Mouse (Mus musculus): ENCODE results near the gene Acvr1. TPM values are rescaled to one million over a fixed set of nuclear protein-coding genes. Genes with fewer than 3 reads are reported as not detected.

Gene Acvr1
- polyA plus RNA-seq, 1 experiment from 2014 or later: 9.4 TPM

DNA sequence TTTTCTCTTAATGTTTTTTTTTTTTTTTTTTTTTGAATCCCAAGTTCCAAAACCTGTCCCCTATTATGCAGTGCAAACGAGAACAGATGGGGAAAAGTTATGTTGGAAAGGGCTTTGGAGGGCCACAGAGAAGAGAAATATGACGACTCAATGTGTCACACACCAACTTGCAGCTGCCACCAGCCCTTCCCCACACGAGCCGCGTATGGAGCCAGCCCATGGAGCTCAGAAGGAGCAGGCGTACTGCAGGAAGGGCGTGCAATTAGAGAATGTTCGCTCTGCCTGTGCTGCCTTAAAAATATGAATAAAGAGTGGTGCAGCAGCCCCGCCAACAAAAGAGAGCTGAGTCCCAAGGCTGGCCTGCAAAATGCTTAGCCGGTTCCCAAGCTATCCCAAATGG, 19.4 kb upstream of the Acvr1 start:
- no peak overlapping the region for H3K27ac ChIP-seq
- WGBS: 79% methylated on average over 10 of the region's 10 CpGs

DNA sequence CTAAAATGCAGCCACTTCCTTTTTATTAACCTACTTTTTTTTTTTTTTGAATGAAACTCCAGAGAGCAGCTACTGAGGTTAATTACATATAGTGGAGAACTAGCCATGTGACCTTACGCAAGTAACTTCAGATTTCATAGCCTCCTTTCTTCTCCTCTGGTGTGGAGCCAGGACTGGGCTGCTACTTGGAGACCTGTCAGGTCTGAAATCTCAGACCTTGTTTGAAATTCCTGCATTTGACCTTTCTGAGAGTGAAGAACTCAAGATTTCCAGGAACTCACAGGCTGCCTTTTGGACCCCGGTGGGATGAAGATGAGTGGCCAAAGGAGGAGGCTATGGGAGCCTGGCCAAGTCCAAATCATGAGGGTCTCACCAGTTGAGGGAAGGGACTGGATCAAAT, 7.2 kb upstream of the Acvr1 start:
- peaks cover under 1% of the 10 kb centered on the region; the same call in 1 of the 2 replicates for H3K4me1 ChIP-seq
- no peak overlapping the region for H3K4me3 ChIP-seq
- H3K27me3 ChIP-seq (ENCODE audit: insufficient read depth, poor library complexity, severe bottlenecking): no peaks in the 10 kb centered on the region
- H3K27ac ChIP-seq: no peak overlapping the region
- DNase-seq (ENCODE audit: low spot score): no peak
- no peaks in the 10 kb centered on the region for H3K36me3 ChIP-seq
- 87% methylated on average over 2 of the region's 2 CpGs for WGBS
- no peaks in the 10 kb centered on the region for H3K9me3 ChIP-seq

More for the DNA sequence above, 19.4 kb upstream of the Acvr1 start:
- peaks cover 21% of the 10 kb centered on the region for H3K4me1 ChIP-seq
- H3K36me3 ChIP-seq: no peaks in the 10 kb centered on the region
- no peak overlapping the region for H3K4me3 ChIP-seq
- no peaks in the 10 kb centered on the region for H3K27me3 ChIP-seq (ENCODE audit: insufficient read depth, poor library complexity, severe bottlenecking)
- no peak for DNase-seq (ENCODE audit: low spot score)
- no peaks in the 10 kb centered on the region for H3K9me3 ChIP-seq

DNA sequence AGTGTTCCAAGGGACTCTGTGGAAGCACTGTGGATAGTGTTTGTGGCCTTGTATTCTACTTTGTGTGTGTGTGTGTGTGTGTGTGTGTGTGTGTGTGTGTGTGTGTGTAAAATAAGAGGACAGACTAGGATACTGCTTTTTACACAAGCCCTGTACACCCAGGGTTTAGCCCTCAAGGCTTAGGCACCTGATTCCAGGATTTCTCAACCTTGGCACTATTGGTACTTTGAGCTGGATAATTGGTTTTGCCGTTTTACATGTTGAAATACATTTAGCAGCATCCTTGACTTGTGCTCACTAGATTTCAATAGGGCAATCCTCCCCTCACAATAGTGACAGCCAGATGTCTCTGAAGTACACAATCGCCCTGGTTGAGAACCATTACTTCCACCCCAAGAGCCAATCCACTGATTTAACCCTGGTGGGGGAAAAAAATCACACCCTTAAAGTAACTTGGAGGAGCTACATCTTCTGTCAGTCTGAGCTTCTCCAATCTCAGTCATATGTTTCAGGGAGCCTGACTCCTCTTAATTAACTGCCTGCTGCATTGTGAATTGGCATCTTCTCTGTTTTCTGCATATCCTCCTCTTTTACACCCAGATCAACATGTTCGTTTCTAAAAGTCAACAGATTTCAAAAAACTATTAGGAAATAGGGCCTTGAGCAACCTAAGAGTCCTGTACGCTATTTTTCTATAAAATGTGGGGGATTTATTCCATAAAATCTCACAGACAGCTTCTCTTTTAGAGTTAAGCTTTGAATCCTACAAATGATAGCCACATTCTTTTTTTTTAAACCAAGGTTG, 2.1 kb upstream of the Acvr1 start:
- Histone ChIP-seq H3K27me3 (ENCODE audit: insufficient read depth, poor library complexity, severe bottlenecking) (no peaks in the 10 kb centered on the region), H3K9me3 (no peaks in the 10 kb centered on the region), H3K36me3 (no peaks in the 10 kb centered on the region), H3K4me3 (peak overlapping the region; percentile 76), H3K4me1 (peaks cover 32% of the 10 kb centered on the region), H3K27ac (peak overlapping the region; percentile 98)
- 73% methylated on average over 4 of the region's 4 CpGs for WGBS
- DNase-seq (ENCODE audit: low spot score): no peak

DNA sequence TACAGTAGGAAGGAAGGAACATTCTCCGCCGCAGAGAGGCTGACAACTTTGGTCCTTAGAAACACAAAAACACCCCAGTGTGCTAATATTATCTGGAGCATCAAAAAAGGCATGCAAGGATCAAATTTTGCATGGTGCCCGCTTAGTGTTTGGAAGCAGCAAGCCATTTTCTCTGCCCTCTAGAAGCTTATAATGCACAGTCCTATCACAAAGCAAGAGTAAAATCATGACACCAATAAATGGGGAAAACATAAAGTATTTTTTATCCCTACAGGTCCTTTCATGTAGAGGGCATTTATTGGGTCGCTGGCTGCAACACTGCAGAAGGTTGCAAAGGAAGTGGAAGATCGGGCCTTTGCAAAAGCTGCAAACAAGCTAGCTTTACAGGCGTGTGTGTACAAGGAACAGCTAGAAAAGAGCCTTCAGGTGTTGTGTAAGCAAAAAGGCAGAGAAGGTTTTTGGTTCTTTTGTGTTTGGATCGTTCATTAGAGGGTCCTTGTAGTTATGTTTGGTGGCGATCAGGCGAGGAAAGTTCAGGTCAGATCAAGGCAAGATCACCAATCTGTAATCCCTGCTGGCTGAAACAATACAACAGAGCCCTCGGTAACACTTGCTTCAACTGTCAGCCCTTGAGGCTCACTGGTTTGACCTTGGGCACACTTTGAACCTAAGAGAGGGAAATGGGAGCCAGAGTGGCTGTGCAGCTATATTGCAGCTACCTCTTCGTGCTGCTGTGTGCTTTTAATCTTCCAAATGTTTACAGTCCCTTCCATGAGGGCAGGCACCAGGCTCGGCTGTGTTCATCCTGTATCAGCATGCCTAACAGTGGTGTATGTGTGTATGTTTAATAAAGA, 1.1 kb upstream of the Acvr1 start:
- Histone ChIP-seq H3K27me3 (ENCODE audit: insufficient read depth, poor library complexity, severe bottlenecking) (no peaks in the 10 kb centered on the region), H3K36me3 (no peaks in the 10 kb centered on the region), H3K4me1 (peaks cover 42% of the 10 kb centered on the region), H3K4me3 (peak overlapping the region; percentile 76), H3K9me3 (no peaks in the 10 kb centered on the region), H3K27ac (peak overlapping the region; percentile 98)
- WGBS: 10% methylated on average over 12 of the region's 12 CpGs
- no peak for DNase-seq (ENCODE audit: low spot score)

DNA sequence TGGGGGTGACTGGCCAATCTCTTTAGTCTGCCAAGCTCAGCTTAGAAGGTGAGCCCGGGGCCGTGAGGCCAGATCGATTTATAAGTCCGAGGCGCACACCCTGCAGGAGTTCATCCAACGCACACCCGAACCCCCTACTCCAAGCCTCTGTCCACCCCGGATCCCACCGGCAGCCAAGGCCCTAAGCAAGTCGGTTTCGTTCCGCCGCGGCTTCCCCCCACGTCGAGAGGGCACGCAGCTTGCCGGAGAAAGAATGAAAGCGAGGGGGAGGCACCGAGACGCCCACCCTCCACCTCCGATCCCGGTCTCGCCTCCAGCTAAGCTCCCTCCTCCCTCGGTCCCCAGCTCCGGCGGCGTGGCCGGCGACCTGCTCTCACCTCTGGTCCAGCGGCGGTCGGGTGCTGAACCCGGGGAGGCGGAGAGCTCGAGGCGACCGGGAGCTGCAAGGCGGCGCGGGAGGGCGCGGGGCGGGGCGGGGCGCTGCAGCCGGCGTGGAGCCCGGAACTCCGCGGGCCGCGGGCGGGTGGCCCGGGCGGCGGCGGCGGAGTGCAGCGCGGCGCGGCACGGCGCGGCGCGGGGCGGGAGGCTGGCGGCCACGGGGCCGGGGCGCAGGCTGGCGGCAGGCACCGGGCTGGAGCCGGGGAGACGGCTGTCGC, 419 bp downstream of the Acvr1 start:
- H3K4me1 ChIP-seq: peaks cover 54% of the 10 kb centered on the region
- no peaks in the 10 kb centered on the region for H3K27me3 ChIP-seq (ENCODE audit: insufficient read depth, poor library complexity, severe bottlenecking)
- no peaks in the 10 kb centered on the region for H3K36me3 ChIP-seq
- peak overlapping the region; percentile 76 for H3K4me3 ChIP-seq
- WGBS: 1% methylated on average over 78 of the region's 78 CpGs
- peak overlapping the region; percentile 98 for H3K27ac ChIP-seq
- DNase-seq (ENCODE audit: low spot score): peak; percentile 79
- H3K9me3 ChIP-seq: no peaks in the 10 kb centered on the region

DNA sequence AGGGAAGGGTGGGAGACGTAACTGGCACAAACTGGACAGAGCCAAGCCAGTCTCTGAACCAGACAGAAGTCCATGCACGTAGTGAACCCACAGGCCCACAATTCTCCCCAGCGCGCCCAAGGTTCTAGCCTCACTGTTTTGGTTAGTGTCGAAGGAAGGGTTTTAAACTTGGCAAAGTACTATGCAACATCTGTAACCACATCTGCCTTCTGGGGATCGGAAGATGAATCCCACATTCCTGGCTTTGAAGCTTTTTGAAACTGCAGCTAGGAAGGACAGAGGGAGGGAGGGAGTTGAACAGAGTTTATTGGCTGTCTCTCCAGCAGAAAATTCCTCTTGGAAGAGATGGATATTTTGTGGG, 928 bp downstream of the Acvr1 start:
- no peaks in the 10 kb centered on the region for H3K27me3 ChIP-seq (ENCODE audit: insufficient read depth, poor library complexity, severe bottlenecking)
- DNase-seq (ENCODE audit: low spot score): no peak

DNA sequence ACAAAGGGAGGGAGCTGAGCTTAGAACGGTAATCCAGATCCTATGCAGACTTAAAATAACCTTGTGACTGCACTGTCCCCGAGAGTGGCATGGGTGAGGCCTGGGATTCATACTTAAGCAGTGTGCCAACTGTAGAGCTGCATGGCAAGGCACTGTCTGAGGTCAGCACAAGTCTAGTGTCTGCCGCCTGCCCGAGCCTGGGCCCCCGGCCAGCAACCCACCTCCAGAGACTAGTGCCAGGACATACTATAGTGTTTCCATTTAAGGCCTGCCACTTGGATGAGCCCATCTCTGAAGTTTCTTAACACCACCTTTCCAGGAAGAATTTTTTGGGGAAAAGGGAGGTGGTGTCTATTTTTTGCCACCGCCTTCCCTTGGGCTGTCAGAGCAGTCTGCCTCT, 1.7 kb downstream of the Acvr1 start:
- Histone ChIP-seq H3K27ac (peak overlapping the region; percentile 53), H3K4me3 (peak overlapping the region; percentile 76), H3K27me3 (ENCODE audit: insufficient read depth, poor library complexity, severe bottlenecking) (no peaks in the 10 kb centered on the region), H3K36me3 (no peaks in the 10 kb centered on the region), H3K9me3 (no peaks in the 10 kb centered on the region), H3K4me1 (peaks cover 54% of the 10 kb centered on the region)
- WGBS: 29% methylated on average over 6 of the region's 6 CpGs
- no peak for DNase-seq (ENCODE audit: low spot score)

More for the DNA sequence above, 928 bp downstream of the Acvr1 start:
- Histone ChIP-seq H3K9me3 (no peaks in the 10 kb centered on the region), H3K4me1 (peaks cover 54% of the 10 kb centered on the region), H3K27ac (peak overlapping the region; percentile 98), H3K4me3 (peak overlapping the region; percentile 76), H3K36me3 (no peaks in the 10 kb centered on the region)
- WGBS: 7% methylated on average over 6 of the region's 6 CpGs

DNA sequence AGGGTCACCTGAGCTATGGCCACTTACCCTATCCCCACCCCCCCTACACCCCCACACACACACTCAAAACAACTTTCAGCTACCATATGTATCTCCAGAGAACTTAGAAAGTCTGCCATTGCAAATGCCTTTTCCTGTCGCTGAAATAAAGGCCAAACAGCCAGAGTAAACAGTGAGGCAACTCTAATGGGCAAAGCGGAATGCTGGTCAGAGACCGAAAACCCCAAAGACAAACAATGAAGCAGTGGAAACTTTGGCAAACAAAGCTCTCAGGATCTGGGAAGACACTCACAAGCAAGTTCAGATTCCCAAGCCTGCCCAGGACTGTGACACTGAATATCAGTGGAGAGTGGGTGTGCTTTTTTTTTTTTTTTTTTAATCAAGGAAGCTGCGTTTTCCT, 4.8 kb downstream of the Acvr1 start:
- no peak overlapping the region for H3K4me3 ChIP-seq
- no peak for DNase-seq (ENCODE audit: low spot score)
- H3K4me1 ChIP-seq: peaks cover 53% of the 10 kb centered on the region
- H3K36me3 ChIP-seq: no peaks in the 10 kb centered on the region
- no peaks in the 10 kb centered on the region for H3K9me3 ChIP-seq
- no peaks in the 10 kb centered on the region for H3K27me3 ChIP-seq (ENCODE audit: insufficient read depth, poor library complexity, severe bottlenecking)
- 48% methylated on average over 4 of the region's 4 CpGs for WGBS
- H3K27ac ChIP-seq: 0 out of 2 replicates have a peak overlapping the region, but pooled peaks have one; percentile 62

DNA sequence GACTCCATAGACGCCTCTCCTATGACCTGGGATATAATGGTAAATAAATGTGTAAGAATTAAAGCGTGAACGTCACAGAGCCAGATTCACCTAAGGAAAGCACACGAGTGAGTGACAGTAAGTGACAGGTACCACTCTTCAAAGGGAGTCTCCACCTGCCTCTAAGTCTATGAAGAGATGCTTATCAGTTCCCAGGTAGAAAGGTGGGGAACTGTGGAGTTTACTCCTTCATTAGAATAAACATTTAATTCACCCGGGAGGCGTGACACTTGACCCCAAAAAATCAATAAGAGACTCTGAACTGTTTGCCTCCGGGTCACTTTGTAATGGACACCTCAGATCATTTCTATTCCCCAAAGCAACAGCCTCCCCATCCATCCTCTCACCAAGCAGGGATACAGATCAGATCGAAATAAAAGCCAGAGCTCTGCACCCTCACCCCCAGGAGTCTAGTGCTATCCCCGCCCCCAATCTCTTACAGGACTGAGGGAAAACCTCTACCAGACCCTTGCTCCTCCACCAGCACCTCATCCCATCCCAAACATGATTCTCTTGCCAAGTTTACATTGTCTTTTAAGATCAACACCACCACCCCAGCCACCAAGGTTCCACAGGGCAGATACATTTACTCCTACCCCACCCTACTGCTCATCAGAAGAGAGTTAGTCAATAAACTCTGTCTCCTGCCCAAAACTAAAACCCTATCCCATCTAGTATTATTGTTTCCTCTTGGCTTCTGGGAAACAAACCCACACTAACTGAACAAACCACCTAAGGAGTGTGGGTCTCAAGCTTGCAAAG, 9.7 kb downstream of the Acvr1 start:
- WGBS: 80% methylated on average over 9 of the region's 9 CpGs
- no peaks in the 10 kb centered on the region for H3K27me3 ChIP-seq (ENCODE audit: insufficient read depth, poor library complexity, severe bottlenecking)

DNA sequence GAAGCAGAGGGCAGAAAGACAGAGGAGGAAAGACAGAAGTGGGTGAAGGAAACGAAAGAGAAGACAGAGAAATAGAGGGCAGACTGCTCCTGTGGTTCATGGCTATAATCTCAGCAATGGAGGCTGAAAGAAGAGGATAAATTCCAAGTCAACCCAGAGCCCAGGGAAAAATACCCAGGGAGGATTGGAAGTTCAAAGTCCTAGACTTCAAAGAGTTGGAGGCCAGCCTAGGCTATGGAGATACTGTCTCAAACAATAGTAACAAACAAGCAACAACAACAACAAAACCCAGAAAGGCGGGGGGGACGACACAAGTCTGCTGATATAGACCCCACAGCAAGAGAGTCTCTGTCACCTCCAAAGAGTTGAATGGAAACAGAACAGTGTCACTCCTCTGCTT, 14.7 kb downstream of the Acvr1 start:
- H3K9me3 ChIP-seq: no peaks in the 10 kb centered on the region
- no peaks in the 10 kb centered on the region for H3K36me3 ChIP-seq
- no peaks in the 10 kb centered on the region for H3K27me3 ChIP-seq (ENCODE audit: insufficient read depth, poor library complexity, severe bottlenecking)
- H3K4me3 ChIP-seq: no peak overlapping the region
- WGBS: 22% methylated on average over 3 of the region's 3 CpGs
- peaks cover 61% of the 10 kb centered on the region for H3K4me1 ChIP-seq
- DNase-seq (ENCODE audit: low spot score): no peak
- H3K27ac ChIP-seq: peak overlapping the region; percentile 65

More for the DNA sequence above, 9.7 kb downstream of the Acvr1 start:
- Histone ChIP-seq H3K36me3 (no peaks in the 10 kb centered on the region), H3K4me1 (peaks cover 41% of the 10 kb centered on the region), H3K9me3 (no peaks in the 10 kb centered on the region), H3K4me3 (no peak overlapping the region), H3K27ac (no peak overlapping the region; the same call in 1 of the 2 replicates)
- no peak for DNase-seq (ENCODE audit: low spot score)

DNA sequence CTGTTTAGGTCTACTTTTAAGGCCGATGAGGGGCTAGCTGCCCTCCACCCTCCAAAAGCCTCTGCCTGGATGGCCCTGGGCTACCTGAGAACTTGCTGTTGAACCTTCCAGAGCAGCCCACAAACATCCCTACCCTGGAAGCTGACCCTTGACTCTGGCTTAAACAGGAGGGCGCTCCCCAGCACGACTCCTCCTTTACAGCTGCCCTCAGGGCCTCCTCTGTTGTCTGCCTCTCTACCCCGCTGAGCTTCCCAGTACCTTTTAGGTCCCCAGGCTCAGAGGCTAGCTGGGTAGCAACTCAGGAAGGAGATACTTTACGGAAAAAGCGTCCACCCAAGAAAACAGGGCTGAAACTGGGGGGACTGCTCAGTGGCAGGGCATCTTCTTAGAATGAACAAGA, 15.1 kb downstream of the Acvr1 start:
- WGBS: 23% methylated on average over 6 of the region's 6 CpGs
- Histone ChIP-seq H3K27me3 (ENCODE audit: insufficient read depth, poor library complexity, severe bottlenecking) (no peaks in the 10 kb centered on the region), H3K9me3 (no peaks in the 10 kb centered on the region), H3K4me3 (no peak overlapping the region), H3K4me1 (peaks cover 65% of the 10 kb centered on the region), H3K27ac (peak overlapping the region; percentile 65), H3K36me3 (no peaks in the 10 kb centered on the region)
- no peak for DNase-seq (ENCODE audit: low spot score)

DNA sequence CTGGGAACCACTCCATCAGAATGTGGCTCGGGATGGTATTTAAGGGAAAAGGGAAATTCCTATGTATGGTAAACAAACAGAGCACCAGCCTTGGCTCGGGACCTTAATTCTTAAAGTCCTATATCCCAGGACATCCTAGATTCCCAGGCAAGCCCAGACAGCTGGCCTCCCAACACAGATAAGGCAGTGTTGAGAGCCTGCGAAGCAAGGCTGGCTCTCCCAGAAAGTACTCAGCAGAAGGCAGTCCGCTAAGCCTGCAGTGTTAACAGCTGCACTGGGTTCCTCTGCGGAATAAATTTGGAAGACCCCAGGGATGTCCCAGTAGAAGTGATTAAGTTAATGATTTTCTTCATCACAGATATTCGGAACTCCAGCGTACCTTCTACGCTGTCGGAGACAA, 16.5 kb downstream of the Acvr1 start:
- Histone ChIP-seq H3K9me3 (no peaks in the 10 kb centered on the region), H3K4me3 (peak overlapping the region; percentile 31; the same call in 1 of the 2 replicates), H3K36me3 (no peaks in the 10 kb centered on the region), H3K4me1 (peaks cover 67% of the 10 kb centered on the region), H3K27me3 (ENCODE audit: insufficient read depth, poor library complexity, severe bottlenecking) (no peaks in the 10 kb centered on the region), H3K27ac (peak overlapping the region; percentile 59; the same call in 1 of the 2 replicates)
- WGBS: 31% methylated on average over 9 of the region's 9 CpGs
- no peak for DNase-seq (ENCODE audit: low spot score)
